Mouse (Mus musculus) testis, adult 2 months (tissue): ENCODE measurements around the gene Tecr.

Source experiments
- CTCF ChIP-seq: fragments of 200-500 bp; IDR thresholded peaks from 2 replicates; pipeline ENCODE4 v1.5.1; 2012; ENCODE audit warnings: low read depth, mild to moderate bottlenecking, inconsistent platforms, low read length, moderate library complexity; ENCODE audit not compliant: control insufficient read depth, insufficient read depth, insufficient replicate concordance
- POLR2A ChIP-seq: fragments of 200-500 bp; IDR thresholded peaks from 2 replicates; pipeline ENCODE4 v1.6.1; 2012; ENCODE audit warnings: low read depth, mild to moderate bottlenecking, inconsistent platforms, low read length, moderate library complexity; ENCODE audit not compliant: control insufficient read depth

DNA sequence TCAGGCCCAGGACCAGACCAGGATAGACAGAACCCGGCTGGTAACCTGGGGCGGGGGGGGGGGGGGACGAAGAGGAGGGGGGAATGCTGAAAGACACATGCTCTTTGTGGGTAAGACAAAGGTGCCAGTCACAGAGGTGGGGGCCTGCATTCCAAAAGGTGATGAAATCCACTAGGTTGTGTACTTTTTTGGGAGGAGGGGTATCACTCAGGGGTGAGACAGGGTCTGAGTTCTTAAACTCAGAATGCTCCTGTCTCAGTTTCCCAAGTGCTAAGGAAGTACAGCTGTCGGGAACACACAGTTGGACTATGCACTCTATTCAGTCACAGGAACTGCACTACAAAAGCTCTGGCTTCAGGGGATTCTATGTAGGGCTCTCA, 31.3 kb downstream of the Tecr start:
- no peak for TF ChIP-seq POLR2A
- TF ChIP-seq CTCF, result no peak
